Mouse (Mus musculus) right cerebral cortex, postnatal 25 days (tissue): ENCODE results near the gene Xkr8.

Experiments used
- DNase-seq: peaks from one replicate; pipeline ENCODE4 v3.0.0; 2022

The Xkr8 gene

DNA sequence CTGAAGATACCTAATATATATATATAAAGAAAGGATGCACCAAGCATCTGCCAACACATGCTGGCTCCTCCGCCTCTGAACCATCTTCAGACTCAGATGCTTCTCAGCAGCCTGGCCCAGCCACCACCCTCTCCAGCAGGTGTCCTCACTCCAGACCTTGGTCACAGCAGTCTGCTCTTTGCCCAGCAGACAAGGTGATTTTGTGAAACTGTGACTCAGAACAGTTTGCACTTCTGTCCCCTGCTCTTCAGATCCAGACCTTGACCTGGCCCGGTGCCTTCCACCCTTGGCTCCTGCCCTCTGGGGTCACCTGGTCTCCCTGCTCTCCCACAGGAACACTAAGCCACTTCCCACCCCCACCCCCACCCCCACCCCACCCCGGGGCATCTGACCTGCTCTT, 3.5 kb upstream of the Xkr8 start:
- DNase-seq, result no peak

- DNase-seq, result no peak
Measured at GRCm38 (mm10) chr4:132735389-132735788, 3.0 kb upstream of the Xkr8 start.

DNA sequence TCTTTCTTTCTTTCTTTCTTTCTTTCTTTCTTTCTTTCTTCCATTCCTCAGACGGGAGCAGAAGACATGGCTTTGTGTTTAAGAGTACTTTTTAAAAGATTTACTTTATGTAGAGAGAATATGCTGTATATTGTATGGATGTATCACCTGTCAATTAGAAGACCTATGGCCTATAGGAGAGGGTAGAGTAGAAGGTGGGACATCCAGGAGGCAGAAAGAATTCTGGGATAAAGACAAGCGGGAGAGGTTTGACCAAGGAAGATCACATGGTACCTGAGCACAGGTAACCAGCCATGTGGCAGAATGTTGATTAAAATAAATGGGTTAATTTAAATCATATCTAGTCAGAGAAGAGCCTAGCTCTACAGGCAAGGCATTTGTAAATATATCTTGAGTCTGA, 2.4 kb upstream of the Xkr8 start:
- DNase-seq, result no peak

GRCm38 (mm10) chr4:132733071-132733770, 875 bp upstream of the Xkr8 start:
- no peak for DNase-seq

DNA sequence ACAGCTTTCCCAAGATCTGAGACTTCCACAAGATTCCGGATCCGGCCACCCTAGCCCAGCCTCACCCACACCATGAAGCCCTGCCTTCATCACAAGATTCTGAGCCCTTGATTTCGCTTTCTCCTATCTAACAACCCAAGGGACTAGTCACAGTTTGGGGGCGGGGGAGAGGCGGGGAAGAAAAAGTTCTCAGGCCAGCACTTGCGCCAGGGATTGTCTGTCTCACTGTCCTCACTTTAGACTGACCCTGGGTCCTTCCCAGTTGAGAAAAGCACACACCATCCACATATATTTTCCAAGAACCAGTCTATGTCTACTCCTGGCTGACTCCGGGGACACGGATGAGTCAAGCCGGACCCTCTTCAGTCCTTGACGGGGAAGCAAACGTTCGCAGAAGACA, 730 bp downstream of the Xkr8 start:
- no peak for DNase-seq

- DNase-seq, result no peak
Measured at GRCm38 (mm10) chr4:132728233-132728632, 4.1 kb downstream of the Xkr8 start.

- DNase-seq, result no peak
Measured at GRCm38 (mm10) chr4:132718251-132718650, 14.1 kb downstream of the Xkr8 start.

DNA sequence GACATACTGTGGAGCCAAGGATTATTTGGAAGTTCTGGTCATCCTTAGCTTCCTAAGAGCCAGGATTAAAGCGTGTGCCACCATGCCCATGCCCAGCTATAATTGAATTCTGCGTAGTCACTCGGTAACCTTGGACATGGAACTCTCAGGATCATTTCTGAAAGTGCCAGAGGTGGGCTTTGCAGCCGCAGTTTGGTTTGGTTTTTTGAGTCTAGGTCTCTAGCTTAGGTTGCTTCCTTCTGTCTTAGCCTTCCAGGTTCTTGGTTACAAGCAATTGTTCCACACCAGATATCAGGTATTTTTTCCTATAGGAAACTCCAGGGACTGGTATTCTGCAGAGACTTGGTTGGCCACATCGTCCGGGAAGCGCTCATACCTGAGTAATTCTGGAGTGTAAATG, 19.2 kb downstream of the Xkr8 start:
- no peak for DNase-seq

- DNase-seq, result no peak
Measured at GRCm38 (mm10) chr4:132706885-132707284, 25.5 kb downstream of the Xkr8 start.

GRCm38 (mm10) chr4:132702076-132702475, 30.3 kb downstream of the Xkr8 start:
- DNase-seq, result no peak

DNA sequence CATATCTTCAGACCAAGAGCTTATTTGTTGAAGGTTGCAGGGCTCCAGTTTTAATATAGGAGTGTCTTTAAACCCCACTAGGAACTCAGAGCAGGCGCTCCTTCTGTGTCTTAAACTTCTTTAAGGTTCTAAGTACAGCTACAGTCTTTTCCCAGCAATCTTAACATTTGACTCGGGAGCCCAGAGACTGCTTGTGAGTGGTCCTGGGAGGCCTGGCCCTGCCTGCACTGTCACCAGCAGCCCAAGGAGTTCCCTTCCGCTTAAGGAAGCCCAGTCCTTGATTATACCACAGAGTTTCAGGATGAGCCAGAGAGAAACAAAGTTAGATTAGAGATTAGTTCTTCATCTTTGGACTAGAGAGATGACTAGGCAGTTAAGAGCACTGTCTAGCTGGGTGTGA, 39.0 kb downstream of the Xkr8 start:
- no peak for DNase-seq

DNA sequence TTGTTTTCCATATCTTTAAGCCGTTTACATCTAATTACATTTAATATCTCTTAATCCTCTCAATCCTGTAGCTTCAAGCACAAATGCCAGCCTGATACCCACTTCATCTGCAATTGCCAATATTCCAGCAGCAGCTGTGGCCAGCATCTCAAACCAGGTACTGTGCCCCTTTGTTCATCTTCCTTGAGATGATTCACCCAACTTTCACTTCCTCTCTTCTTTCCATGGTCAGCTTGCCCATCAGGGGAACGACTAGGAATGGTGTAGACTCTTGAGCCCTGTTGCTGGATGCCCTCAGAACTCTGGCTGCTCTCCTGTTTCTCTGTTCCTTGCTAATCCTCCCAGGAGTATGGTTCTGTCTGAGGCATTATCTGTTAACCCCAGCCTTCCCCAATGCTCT, 42.7 kb downstream of the Xkr8 start:
- no peak for DNase-seq

- DNase-seq, result no peak
Measured at GRCm38 (mm10) chr4:132676771-132677539, 55.4 kb downstream of the Xkr8 start.
